Mouse (Mus musculus) heart, embryonic 12.5 days (tissue): ENCODE results near the gene Akap13. TPM values are rescaled to one million over a fixed set of nuclear protein-coding genes. Genes with fewer than 3 reads are reported as not detected.
A peak's percentile ranks its signal among the peaks of the same experiment; 100 is the strongest.
"Not testable (repeated sequence)": the region's sequence is repeated elsewhere in the genome, so short reads cannot be mapped to it uniquely, and the experiment has no call there.

Source experiments
- ATAC-seq: fragments of 200-750 bp; cut with Nextera tagmentation; 2 replicates; pipeline ENCODE4 v1.8.0; 2017; ENCODE audit warnings: moderate TSS enrichment, moderate library complexity; ENCODE audit not compliant: insufficient number of reproducible peaks, low FRiP score
- H3K27ac ChIP-seq: fragments of 300-500 bp; sonication (generic); 2 replicates; pipeline ENCODE4 v1.5.1; 2016; ENCODE audit warnings: mild to moderate bottlenecking, moderate library complexity; ENCODE audit not compliant: poor library complexity, severe bottlenecking
- H3K27me3 ChIP-seq: fragments of 300-500 bp; sonication (generic); replicated peaks from 2 replicates; pipeline ENCODE4 v1.6.1; 2016; ENCODE audit warnings: mild to moderate bottlenecking, moderate library complexity
- H3K36me3 ChIP-seq: fragments of 300-500 bp; sonication (generic); 2 replicates; pipeline ENCODE4 v1.6.1; 2016; ENCODE audit warnings: mild to moderate bottlenecking, moderate library complexity
- H3K4me1 ChIP-seq: fragments of 300-500 bp; sonication (generic); replicated peaks from 2 replicates; pipeline ENCODE4 v1.6.1; 2016; ENCODE audit warnings: mild to moderate bottlenecking
- H3K4me2 ChIP-seq: fragments of 300-500 bp; sonication (generic); 2 replicates; pipeline ENCODE4 v1.6.1; 2016; ENCODE audit warnings: mild to moderate bottlenecking, moderate library complexity
- H3K4me3 ChIP-seq: fragments of 300-500 bp; sonication (generic); 2 replicates; pipeline ENCODE4 v1.5.1; 2016; ENCODE audit warnings: mild to moderate bottlenecking
- H3K9ac ChIP-seq: fragments of 300-500 bp; sonication (generic); 2 replicates; pipeline ENCODE4 v1.6.1; 2016; ENCODE audit warnings: mild to moderate bottlenecking, moderate library complexity
- H3K9me3 ChIP-seq: fragments of 300-500 bp; sonication (generic); replicated peaks from 2 replicates; pipeline ENCODE4 v1.6.1; 2016; ENCODE audit warnings: mild to moderate bottlenecking, moderate library complexity
- WGBS: fragments of 180-500 bp; shearing (Covaris S2); methylation state at CpG from one replicate; pipeline ENCODE4 v1.1.7; 2016; 5-methylcytosine and 5-hydroxymethylcytosine counted together
- polyA plus RNA-seq: library from polyadenylated mRNA; unstranded; fragments of >200 nt; fragmentation: Nextera tagmentation; extraction: Ambion mirVana; gene quantifications from 2 replicates; pipeline ENCODE4 v1.2.1, GENCODE M21; 2016

Gene Akap13
- polyA plus RNA-seq, 1 experiment from 2014 or later = 66.9 TPM

DNA sequence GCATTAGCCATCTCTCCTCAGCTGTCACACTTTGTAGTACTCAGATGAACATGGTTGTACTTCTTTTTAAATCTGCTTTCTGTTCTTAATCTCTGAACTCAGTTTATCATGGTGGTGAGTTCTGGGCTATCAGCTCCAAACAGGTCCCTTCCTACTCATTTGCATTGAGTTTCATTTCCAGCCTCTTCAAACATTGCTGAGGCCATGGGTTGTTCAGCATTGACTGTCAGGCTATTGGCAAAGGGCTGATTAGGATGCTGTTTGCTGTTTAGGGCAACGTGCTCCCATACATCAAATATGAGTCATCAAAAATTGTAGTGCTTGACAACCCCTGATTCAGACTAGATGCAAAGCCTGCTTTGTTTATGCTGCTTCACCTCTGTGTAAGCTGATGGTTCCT is 268.7 kb downstream of the Akap13 start:
- H3K4me2 ChIP-seq = no peak overlapping the region
- no peak overlapping the region for H3K4me3 ChIP-seq
- H3K9me3 ChIP-seq = no peaks in the 10 kb centered on the region
- no peaks in the 10 kb centered on the region for H3K27me3 ChIP-seq
- no peak overlapping the region for H3K27ac ChIP-seq
- H3K4me1 ChIP-seq = no peaks in the 10 kb centered on the region
- ATAC-seq = no peak
- H3K9ac ChIP-seq = no peak overlapping the region
- H3K36me3 ChIP-seq = peaks cover 81% of the 10 kb centered on the region
- 95% methylated on average over 1 of the region's 1 CpGs for WGBS

DNA sequence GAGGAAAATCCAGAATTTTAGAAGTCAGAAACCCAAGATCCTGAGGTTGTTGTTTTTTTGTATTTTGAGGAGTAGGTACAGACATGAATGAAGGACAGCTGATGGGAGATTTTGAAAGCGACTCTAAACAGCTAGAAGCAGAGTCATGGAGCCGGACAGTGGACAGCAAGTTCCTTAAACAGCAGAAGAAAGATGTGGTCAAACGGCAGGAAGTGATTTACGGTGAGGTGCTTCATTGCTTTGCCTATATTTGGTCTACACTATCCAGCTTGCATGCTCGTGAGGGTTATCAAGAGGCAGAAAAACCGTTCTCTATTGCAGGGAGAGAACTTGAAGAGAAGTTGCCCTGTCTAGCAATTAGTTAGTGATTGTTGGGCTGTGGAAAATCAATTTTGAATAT is 270.6 kb downstream of the Akap13 start:
- Histone ChIP-seq H3K4me2 (no peak overlapping the region), H3K36me3 (peaks cover 82% of the 10 kb centered on the region), H3K27ac (no peak overlapping the region), H3K27me3 (no peaks in the 10 kb centered on the region), H3K9me3 (no peaks in the 10 kb centered on the region), H3K4me3 (no peak overlapping the region), H3K4me1 (no peaks in the 10 kb centered on the region), H3K9ac (no peak overlapping the region)
- 81% methylated on average over 6 of the region's 6 CpGs for WGBS
- no peak for ATAC-seq

DNA sequence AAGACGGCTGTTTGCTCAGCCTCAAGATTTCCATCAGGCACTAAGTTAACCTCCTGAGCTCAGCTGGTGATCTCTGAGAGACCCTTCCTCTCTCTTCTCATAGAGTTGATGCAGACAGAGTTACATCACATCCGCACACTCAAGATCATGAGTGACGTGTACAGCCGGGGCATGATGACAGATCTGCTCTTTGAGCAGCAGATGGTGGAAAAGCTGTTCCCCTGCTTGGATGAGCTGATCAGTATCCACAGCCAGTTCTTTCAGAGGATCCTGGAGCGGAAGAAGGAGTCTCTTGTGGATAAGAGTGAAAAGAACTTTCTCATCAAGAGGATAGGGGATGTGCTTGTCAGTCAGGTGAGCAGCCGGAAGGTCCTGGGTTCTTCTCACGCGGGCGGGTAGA is 271.5 kb downstream of the Akap13 start:
- Histone ChIP-seq H3K4me2 (no peak overlapping the region), H3K9ac (no peak overlapping the region), H3K27me3 (no peaks in the 10 kb centered on the region), H3K9me3 (no peaks in the 10 kb centered on the region), H3K36me3 (peaks cover 86% of the 10 kb centered on the region), H3K4me1 (no peaks in the 10 kb centered on the region), H3K4me3 (no peak overlapping the region), H3K27ac (no peak overlapping the region)
- 91% methylated on average over 9 of the region's 9 CpGs for WGBS
- no peak for ATAC-seq

GRCm38 (mm10) chr7:75729652-75730051 is 274.3 kb downstream of the Akap13 start:
- Histone ChIP-seq H3K27me3 (no peaks in the 10 kb centered on the region), H3K9ac (no peak overlapping the region), H3K4me3 (no peak overlapping the region), H3K4me1 (peaks cover 7% of the 10 kb centered on the region; the same call in 1 of the 2 replicates), H3K9me3 (no peaks in the 10 kb centered on the region), H3K4me2 (no peak overlapping the region), H3K36me3 (peaks cover 87% of the 10 kb centered on the region), H3K27ac (no peak overlapping the region)
- whole genome bisulfite sequencing = 93% methylated on average over 7 of the region's 7 CpGs
- no peak for ATAC-seq

DNA sequence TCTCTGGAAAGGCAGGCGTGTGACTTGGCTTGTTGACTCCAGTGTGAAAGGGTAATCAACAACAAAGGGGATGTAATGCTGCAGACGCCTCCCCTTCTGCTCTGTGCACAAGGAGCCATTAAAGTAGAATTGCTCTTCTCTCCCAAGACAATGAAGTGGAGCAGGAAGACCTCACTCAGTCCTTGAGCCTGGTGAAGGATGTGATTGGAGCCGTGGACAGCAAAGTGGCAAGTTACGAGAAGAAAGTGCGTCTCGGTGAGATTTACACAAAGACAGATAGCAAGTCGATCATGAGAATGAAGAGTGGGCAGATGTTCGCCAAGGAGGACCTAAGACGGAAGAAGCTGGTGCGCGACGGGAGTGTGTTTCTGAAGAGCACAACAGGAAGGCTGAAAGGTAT is 274.9 kb downstream of the Akap13 start:
- Histone ChIP-seq H3K9me3 (no peaks in the 10 kb centered on the region), H3K4me1 (peaks cover 7% of the 10 kb centered on the region; the same call in 1 of the 2 replicates), H3K4me3 (no peak overlapping the region), H3K27ac (no peak overlapping the region), H3K36me3 (peaks cover 88% of the 10 kb centered on the region), H3K9ac (no peak overlapping the region), H3K27me3 (no peaks in the 10 kb centered on the region), H3K4me2 (no peak overlapping the region)
- WGBS = 89% methylated on average over 12 of the region's 12 CpGs
- ATAC-seq = no peak

DNA sequence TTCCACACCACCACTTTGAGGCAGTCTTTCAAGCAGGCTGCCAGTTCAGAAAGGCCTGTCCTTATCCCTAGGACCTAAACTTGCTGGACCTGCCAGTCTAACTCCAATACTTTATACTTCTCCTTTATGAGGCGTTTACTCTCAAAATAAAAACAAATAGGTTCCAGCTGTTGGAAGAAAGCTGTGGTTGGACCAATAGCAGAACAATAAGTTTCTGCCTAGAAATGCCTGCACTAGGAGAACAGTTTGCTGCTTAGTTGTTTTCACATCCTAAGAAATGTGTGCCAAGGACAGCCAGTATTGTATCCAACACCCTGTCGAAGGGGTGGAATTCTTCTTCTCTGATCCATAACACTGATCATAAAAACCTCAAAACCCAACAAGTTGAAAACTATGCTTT is 276.6 kb downstream of the Akap13 start:
- no peaks in the 10 kb centered on the region for H3K27me3 ChIP-seq
- no peak overlapping the region for H3K4me3 ChIP-seq
- H3K4me2 ChIP-seq = no peak overlapping the region
- H3K27ac ChIP-seq = no peak overlapping the region
- H3K9ac ChIP-seq = no peak overlapping the region
- peaks cover 7% of the 10 kb centered on the region; the same call in 1 of the 2 replicates for H3K4me1 ChIP-seq
- WGBS = 94% methylated on average over 2 of the region's 2 CpGs
- H3K36me3 ChIP-seq = peaks cover 88% of the 10 kb centered on the region
- no peaks in the 10 kb centered on the region for H3K9me3 ChIP-seq
- no peak for ATAC-seq

DNA sequence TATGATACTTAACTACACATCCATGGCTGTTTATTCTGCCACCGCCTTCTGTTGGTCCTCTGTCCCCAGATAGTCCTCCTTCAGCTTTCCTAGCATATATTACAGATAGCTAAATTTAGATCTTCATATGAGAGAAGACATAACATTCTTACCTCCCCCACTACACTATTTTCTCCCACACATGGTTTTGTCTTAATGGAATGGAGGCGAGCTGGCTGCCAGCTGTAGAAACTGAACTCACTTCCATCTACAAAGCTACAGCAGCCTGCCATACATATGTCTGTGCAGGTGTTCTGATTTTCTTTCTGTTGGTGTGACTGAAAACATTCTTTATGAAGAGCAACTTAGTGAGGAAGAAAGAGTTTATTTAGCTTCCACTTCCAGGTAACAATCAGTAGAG is 277.8 kb downstream of the Akap13 start:
- Histone ChIP-seq H3K27me3 (no peaks in the 10 kb centered on the region), H3K36me3 (peaks cover 91% of the 10 kb centered on the region)

GRCm38 (mm10) chr7:75739075-75739725 is 283.9 kb downstream of the Akap13 start:
- Histone ChIP-seq H3K9me3 (no peaks in the 10 kb centered on the region), H3K27ac (no peak overlapping the region), H3K36me3 (peaks cover 81% of the 10 kb centered on the region), H3K4me2 (no peak overlapping the region), H3K4me3 (no peak overlapping the region), H3K27me3 (no peaks in the 10 kb centered on the region), H3K4me1 (peaks cover 1% of the 10 kb centered on the region; the same call in 1 of the 2 replicates), H3K9ac (no peak overlapping the region)
- 51% methylated on average over 10 of the region's 10 CpGs for WGBS
- ATAC-seq = 0 out of 2 replicates have a peak, but pooled peaks have one; percentile 39

More for the DNA sequence above, 277.8 kb downstream of the Akap13 start:
- ATAC-seq = no peak
- Histone ChIP-seq H3K9ac (no peak overlapping the region), H3K9me3 (no peaks in the 10 kb centered on the region), H3K4me2 (no peak overlapping the region), H3K27ac (no peak overlapping the region), H3K4me3 (no peak overlapping the region), H3K4me1 (peaks cover 7% of the 10 kb centered on the region; the same call in 1 of the 2 replicates)
- WGBS = 74% methylated on average over 2 of the region's 2 CpGs

- Histone ChIP-seq H3K9ac (no peak overlapping the region), H3K27ac (peak overlapping the region; percentile 72), H3K9me3 (no peaks in the 10 kb centered on the region), H3K27me3 (no peaks in the 10 kb centered on the region), H3K4me3 (no peak overlapping the region), H3K4me2 (no peak overlapping the region), H3K36me3 (peaks cover 74% of the 10 kb centered on the region), H3K4me1 (peaks cover 27% of the 10 kb centered on the region)
- WGBS = 68% methylated on average over 2 of the region's 2 CpGs
- no peak for ATAC-seq
Measured at GRCm38 (mm10) chr7:75744528-75744927, 289.2 kb downstream of the Akap13 start.

GRCm38 (mm10) chr7:75744978-75745638 is 289.8 kb downstream of the Akap13 start:
- Histone ChIP-seq H3K36me3 (peaks cover 74% of the 10 kb centered on the region), H3K27me3 (no peaks in the 10 kb centered on the region), H3K4me2 (no peak overlapping the region), H3K9ac (no peak overlapping the region), H3K4me3 (no peak overlapping the region), H3K9me3 (no peaks in the 10 kb centered on the region), H3K27ac (peak overlapping the region; percentile 36), H3K4me1 (peaks cover 32% of the 10 kb centered on the region)
- no peak for ATAC-seq
- WGBS = 58% methylated on average over 7 of the region's 7 CpGs

DNA sequence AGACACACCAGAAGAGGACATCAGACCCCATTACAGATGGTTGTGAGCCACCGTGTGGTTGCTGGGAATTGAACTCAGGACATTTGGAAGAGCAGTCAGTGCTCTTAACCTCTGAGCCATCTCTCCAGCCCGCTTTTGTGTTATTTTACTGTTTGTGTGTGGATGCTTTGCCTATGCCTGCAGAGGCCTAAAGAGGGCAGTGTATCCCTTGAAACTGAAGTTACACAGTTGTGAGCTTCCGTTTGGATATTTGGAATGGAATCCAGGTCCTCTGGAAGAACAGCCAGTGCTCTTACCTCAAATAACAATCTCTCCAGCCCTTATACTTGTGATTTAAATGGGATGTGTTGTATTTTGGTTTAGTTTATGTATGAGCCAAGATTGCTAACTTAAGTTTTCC is 290.6 kb downstream of the Akap13 start:
- ATAC-seq, H3K9ac ChIP-seq, H3K27me3 ChIP-seq, H3K4me3 ChIP-seq, H3K4me2 ChIP-seq, H3K9me3 ChIP-seq, H3K27ac ChIP-seq: not testable (repeated sequence)
- peaks cover 39% of the 10 kb centered on the region for H3K4me1 ChIP-seq
- 75% methylated on average over 3 of the region's 3 CpGs for WGBS
- peaks cover 77% of the 10 kb centered on the region for H3K36me3 ChIP-seq
